Mouse (Mus musculus) CH12.LX (cell line): ENCODE results near the gene Hhipl2.
A peak's percentile ranks its signal among the peaks of the same experiment; 100 is the strongest.

Experiments used
- CHD1 ChIP-seq: IDR thresholded peaks from 2 replicates; pipeline ENCODE4 v1.6.1; 2012; ENCODE audit warnings: low read depth, low read length, improper control_type of control experiment, inconsistent platforms
- CHD2 ChIP-seq: IDR thresholded peaks from 2 replicates; pipeline ENCODE4 v1.6.1; 2011; ENCODE audit warnings: low read length, improper control_type of control experiment
- CTCF ChIP-seq, 2 experiments: IDR thresholded peaks in 1 of 2; conservative IDR thresholded peaks in 1 of 2; 2 replicates each; pipeline ENCODE4 v1.5.1; 2011 to 2012; ENCODE audit warnings: low read depth in 2 of 2, low read length in 2 of 2, improper control_type of control experiment in 1 of 2, inconsistent platforms in 1 of 2, mild to moderate bottlenecking in 1 of 2, moderate library complexity in 1 of 2
- EP300 ChIP-seq: IDR thresholded peaks from 2 replicates; pipeline ENCODE4 v1.6.1; 2011; ENCODE audit warnings: low read length, improper control_type of control experiment
- HCFC1 ChIP-seq: IDR thresholded peaks from 2 replicates; pipeline ENCODE4 v1.6.1; 2012; ENCODE audit warnings: low read depth, mild to moderate bottlenecking, inconsistent platforms, low read length, improper control_type of control experiment
- KAT2A ChIP-seq: IDR thresholded peaks from 2 replicates; pipeline ENCODE4 v1.6.1; 2012; ENCODE audit warnings: low read length, improper control_type of control experiment, inconsistent platforms; ENCODE audit not compliant: insufficient replicate concordance
- MAZ ChIP-seq: IDR thresholded peaks from 2 replicates; pipeline ENCODE4 v1.6.1; 2012; ENCODE audit warnings: low read depth, mild to moderate bottlenecking, inconsistent platforms, low read length, improper control_type of control experiment, moderate library complexity
- NRF1 ChIP-seq: IDR thresholded peaks from 2 replicates; pipeline ENCODE4 v1.6.1; 2014; ENCODE audit warnings: low read depth, mild to moderate bottlenecking, inconsistent platforms, low read length, improper control_type of control experiment, moderate library complexity
- POLR2A ChIP-seq: IDR thresholded peaks from 2 replicates; pipeline ENCODE4 v1.6.1; 2011; ENCODE audit warnings: low read depth, mild to moderate bottlenecking, improper control_type of control experiment, low read length
- USF2 ChIP-seq: conservative IDR thresholded peaks from 2 replicates; pipeline ENCODE4 v1.6.1; 2011; ENCODE audit warnings: low read depth, low read length, improper control_type of control experiment
- ZKSCAN1 ChIP-seq: IDR thresholded peaks from 2 replicates; pipeline ENCODE4 v1.6.1; 2012; ENCODE audit warnings: low read depth, inconsistent platforms, low read length, improper control_type of control experiment, borderline replicate concordance

- no peak for TF ChIP-seq CHD1
- TF ChIP-seq CTCF (conservative IDR thresholded peaks at IDR 0.05 in 1 of 2, IDR thresholded peaks at IDR 0.05 in 1 of 2; ENCODE audit: low read depth in 2 of 2, low read length in 2 of 2), result peak; percentile 42 to 47; a peak in 3 of 4 replicates
- no peak for TF ChIP-seq KAT2A
- TF ChIP-seq NRF1, result no peak
- TF ChIP-seq POLR2A, result no peak
- no peak for TF ChIP-seq HCFC1
- TF ChIP-seq EP300, result no peak
- TF ChIP-seq ZKSCAN1, result no peak
- no peak for TF ChIP-seq USF2
- TF ChIP-seq CHD2, result no peak
- TF ChIP-seq MAZ, result no peak
These were observed 6.1 kb downstream of the Hhipl2 start for GRCm38 (mm10) chr1:183424100-183424499.
